Mouse (Mus musculus) stomach, postnatal 0 days (tissue): ENCODE data around the gene Proser1. TPM values are rescaled to one million over a fixed set of nuclear protein-coding genes. Genes with fewer than 3 reads are reported as not detected.

Experiments
- ATAC-seq: fragments of 200-750 bp; cut with Nextera tagmentation; 2 replicates; pipeline ENCODE4 v1.8.0; 2017; ENCODE audit not compliant: low FRiP score, low TSS enrichment
- DNase-seq: peaks from one replicate; pipeline ENCODE4 v3.0.0-alpha.2; 2016; ENCODE audit warnings: low spot score
- H3K27ac ChIP-seq: fragments of 300-500 bp; sonication (generic); replicated peaks from 2 replicates; pipeline ENCODE4 v1.5.1; 2014; ENCODE audit warnings: mild to moderate bottlenecking, control low read depth
- H3K27me3 ChIP-seq: fragments of 300-500 bp; sonication (generic); 2 replicates; pipeline ENCODE4 v1.6.1; 2014; ENCODE audit warnings: low read length; ENCODE audit not compliant: control insufficient read depth, insufficient read depth
- H3K36me3 ChIP-seq: fragments of 300-500 bp; sonication (generic); 2 replicates; pipeline ENCODE4 v1.6.1; 2014; ENCODE audit warnings: low read length, mixed read lengths; ENCODE audit not compliant: control insufficient read depth, insufficient read depth
- H3K4me1 ChIP-seq: fragments of 300-500 bp; sonication (generic); replicated peaks from 2 replicates; pipeline ENCODE4 v1.6.1; 2014; ENCODE audit warnings: antibody characterized with exemption; ENCODE audit not compliant: control insufficient read depth, insufficient read depth
- H3K4me2 ChIP-seq: fragments of 300-500 bp; sonication (generic); replicated peaks from 2 replicates; pipeline ENCODE4 v1.6.1; 2014; ENCODE audit warnings: low read depth, mild to moderate bottlenecking, control low read depth, moderate library complexity
- H3K4me3 ChIP-seq: fragments of 300-500 bp; sonication (generic); 2 replicates; pipeline ENCODE4 v1.5.1; 2014; ENCODE audit warnings: low read depth, low read length, control low read depth
- H3K9ac ChIP-seq: fragments of 300-500 bp; sonication (generic); 2 replicates; pipeline ENCODE4 v1.6.1; 2014; ENCODE audit warnings: mild to moderate bottlenecking, low read length, control low read depth, mixed read lengths
- H3K9me3 ChIP-seq: fragments of 300-500 bp; sonication (generic); 2 replicates; pipeline ENCODE4 v1.6.1; 2016; ENCODE audit warnings: low read length; ENCODE audit not compliant: control insufficient read depth
- CTCF ChIP-seq: IDR thresholded peaks from 2 replicates; pipeline ENCODE4 v1.5.1; 2016; ENCODE audit warnings: antibody characterized with exemption, low read depth, mild to moderate bottlenecking, moderate library complexity
- EP300 ChIP-seq: optimal IDR thresholded peaks from 2 replicates; pipeline ENCODE3; 2016; ENCODE audit warnings: antibody characterized with exemption
- WGBS: fragments of 180-500 bp; shearing (Covaris S2); extraction: QIAGEN DNeasy Blood & Tissue Kit; methylation state at CpG from one replicate; pipeline ENCODE4 v1.1.7; 2014; 5-methylcytosine and 5-hydroxymethylcytosine counted together
- polyA plus RNA-seq: library from polyadenylated mRNA; unstranded; fragments of >200 nt; fragmentation: Nextera tagmentation; extraction: Ambion mirVana; gene quantifications from 2 replicates; pipeline ENCODE4 v1.2.1, GENCODE M21; 2015

The Proser1 gene
- polyA plus RNA-seq, 1 experiment from 2014 or later, result 7.9 TPM

GRCm38 (mm10) chr3:53452351-53452750 is 11.1 kb upstream of the Proser1 start:
- H3K9me3 ChIP-seq, result no peaks in the 10 kb centered on the region
- H3K27ac ChIP-seq, result peak overlapping the region; percentile 45
- no peaks in the 10 kb centered on the region for H3K4me1 ChIP-seq
- 72% methylated on average over 10 of the region's 10 CpGs for WGBS
- H3K4me2 ChIP-seq, result no peak overlapping the region
- ATAC-seq (peak; percentile 49), DNase-seq (peak; percentile 40)
- peaks cover 19% of the 10 kb centered on the region for H3K36me3 ChIP-seq
- TF ChIP-seq CTCF (no peak), EP300 (no peak)
- no peaks in the 10 kb centered on the region for H3K27me3 ChIP-seq
- no peak overlapping the region for H3K4me3 ChIP-seq
- H3K9ac ChIP-seq, result no peak overlapping the region

GRCm38 (mm10) chr3:53453346-53453745 is 10.1 kb upstream of the Proser1 start:
- 88% methylated on average over 7 of the region's 7 CpGs for WGBS
- Histone ChIP-seq H3K9me3 (no peaks in the 10 kb centered on the region), H3K4me2 (no peak overlapping the region), H3K4me3 (no peak overlapping the region), H3K9ac (no peak overlapping the region), H3K4me1 (no peaks in the 10 kb centered on the region), H3K27me3 (no peaks in the 10 kb centered on the region), H3K27ac (no peak overlapping the region; the same call in 1 of the 2 replicates), H3K36me3 (peaks cover 22% of the 10 kb centered on the region)
- ATAC-seq, result no peak
- no peak for TF ChIP-seq EP300
- TF ChIP-seq CTCF, result no peak
- no peak for DNase-seq

- 0 out of 2 replicates have a peak overlapping the region, but pooled peaks have one; percentile 13 for H3K27ac ChIP-seq
Observed at GRCm38 (mm10) chr3:53454005-53454404, 9.5 kb upstream of the Proser1 start.

GRCm38 (mm10) chr3:53454561-53454960 is 8.9 kb upstream of the Proser1 start:
- Histone ChIP-seq H3K4me1 (no peaks in the 10 kb centered on the region), H3K9ac (no peak overlapping the region), H3K27ac (peak overlapping the region; percentile 13; the same call in 1 of the 2 replicates), H3K9me3 (no peaks in the 10 kb centered on the region), H3K27me3 (no peaks in the 10 kb centered on the region), H3K4me2 (no peak overlapping the region), H3K4me3 (no peak overlapping the region), H3K36me3 (peaks cover 26% of the 10 kb centered on the region)
- 89% methylated on average over 6 of the region's 6 CpGs for WGBS
- TF ChIP-seq CTCF, result no peak
- TF ChIP-seq EP300, result no peak
- DNase-seq (no peak), ATAC-seq (no peak)

More at GRCm38 (mm10) chr3:53454005-53454404, 9.5 kb upstream of the Proser1 start:
- H3K4me1 ChIP-seq, result no peaks in the 10 kb centered on the region
- H3K4me2 ChIP-seq, result no peak overlapping the region
- no peaks in the 10 kb centered on the region for H3K9me3 ChIP-seq
- no peak overlapping the region for H3K9ac ChIP-seq
- peaks cover 24% of the 10 kb centered on the region for H3K36me3 ChIP-seq
- ATAC-seq (peak; percentile 78), DNase-seq (no peak)
- 81% methylated on average over 6 of the region's 6 CpGs for WGBS
- H3K27me3 ChIP-seq, result no peaks in the 10 kb centered on the region
- H3K4me3 ChIP-seq, result no peak overlapping the region
- TF ChIP-seq CTCF, result no peak
- TF ChIP-seq EP300, result no peak

- no peak overlapping the region for H3K4me2 ChIP-seq
- H3K27me3 ChIP-seq, result no peaks in the 10 kb centered on the region
- H3K4me1 ChIP-seq, result no peaks in the 10 kb centered on the region
- H3K27ac ChIP-seq, result peak overlapping the region; percentile 13; the same call in 1 of the 2 replicates
- WGBS, result 55% methylated on average over 7 of the region's 7 CpGs
- DNase-seq (peak; percentile 38), ATAC-seq (peak; percentile 77)
- H3K9me3 ChIP-seq, result no peaks in the 10 kb centered on the region
- H3K36me3 ChIP-seq, result peaks cover 26% of the 10 kb centered on the region
- no peak overlapping the region for H3K9ac ChIP-seq
- TF ChIP-seq CTCF (no peak), EP300 (no peak)
- H3K4me3 ChIP-seq, result no peak overlapping the region
Observed at GRCm38 (mm10) chr3:53454984-53455383, 8.5 kb upstream of the Proser1 start.

GRCm38 (mm10) chr3:53457750-53458149 is 5.7 kb upstream of the Proser1 start:
- no peak for DNase-seq
- no peak overlapping the region for H3K4me2 ChIP-seq
- no peak overlapping the region for H3K4me3 ChIP-seq
- no peaks in the 10 kb centered on the region for H3K27me3 ChIP-seq
- no peak overlapping the region for H3K27ac ChIP-seq
- peaks cover 16% of the 10 kb centered on the region; the same call in 1 of the 2 replicates for H3K36me3 ChIP-seq
- H3K9me3 ChIP-seq, result no peaks in the 10 kb centered on the region
- 74% methylated on average over 5 of the region's 5 CpGs for WGBS
- no peak overlapping the region for H3K9ac ChIP-seq
- ATAC-seq, result no peak
- no peak for TF ChIP-seq CTCF
- TF ChIP-seq EP300, result no peak
- H3K4me1 ChIP-seq, result no peaks in the 10 kb centered on the region
